Mouse (Mus musculus): ENCODE results near the gene Olfr204. TPM values are rescaled to one million over a fixed set of nuclear protein-coding genes. Genes with fewer than 3 reads are reported as not detected.
"Not testable (repeated sequence)": the region's sequence is repeated elsewhere in the genome, so short reads cannot be mapped to it uniquely, and the experiment has no call there.

Gene Olfr204
- not detected in 2 replicates for polyA plus RNA-seq (2012; ENCODE audit: insufficient read depth, low replicate concordance)

DNA sequence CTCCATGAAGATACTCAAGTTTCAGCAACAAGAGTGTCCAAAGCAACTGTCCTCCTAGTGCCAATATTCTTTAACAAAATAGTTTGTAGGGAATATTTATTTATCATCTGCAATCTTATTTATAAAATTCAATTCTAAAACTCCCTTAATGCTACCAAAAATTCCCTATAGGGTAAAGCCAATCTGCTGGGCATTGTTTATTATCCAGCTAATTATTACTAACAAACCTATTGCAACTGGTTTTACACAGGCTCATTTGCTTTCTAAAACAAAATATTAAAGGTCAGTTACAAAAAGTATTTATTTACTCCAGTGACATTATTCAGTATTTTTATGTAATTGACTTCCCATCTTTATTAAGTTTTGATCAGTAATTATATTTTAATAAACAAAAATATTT is at the start of gene Olfr204:
Gene Olfr204 (minus strand): TSS at position 101 of the 400 bp plus-strand sequence.
- H3K36me3 ChIP-seq (replicated peaks; ENCODE audit: low read length) = no peaks in the 10 kb centered on the region
- TF ChIP-seq FLI1 (IDR thresholded peaks at IDR 0.05; ENCODE audit: low read length) = no peak
- no peak for TF ChIP-seq GATA1 (IDR thresholded peaks at IDR 0.05; ENCODE audit: borderline replicate concordance, low read length)

DNA sequence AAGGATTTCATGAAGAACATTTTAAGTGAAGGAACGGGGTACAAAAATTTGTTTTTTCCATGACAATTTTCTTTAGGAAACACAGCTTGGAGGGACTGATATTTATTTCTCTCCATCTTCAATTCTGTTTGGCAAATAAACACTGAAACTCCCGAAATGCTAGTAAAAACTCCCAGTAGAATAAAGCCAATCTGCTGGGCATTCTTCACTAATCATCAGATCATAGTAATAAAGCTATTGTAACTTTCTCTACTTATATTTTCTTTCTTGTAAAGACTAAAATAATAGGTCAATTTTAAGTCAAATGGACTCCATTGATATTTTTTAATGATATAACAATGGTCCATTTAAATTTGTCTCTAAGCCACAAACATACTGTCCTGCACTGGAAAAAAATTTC is 45.8 kb upstream of the Olfr204 start, which contains the start of gene Olfr209:
Gene Olfr209 (minus strand): TSS at position 101 of the 400 bp plus-strand sequence.
- H3K4me1 ChIP-seq = no peaks in the 10 kb centered on the region
- no peaks in the 10 kb centered on the region for H3K9me3 ChIP-seq
- TF ChIP-seq FLI1 (IDR thresholded peaks at IDR 0.05; ENCODE audit: low read length) (no peak), GATA1 (IDR thresholded peaks at IDR 0.05; ENCODE audit: borderline replicate concordance, low read length) (no peak)
- H3K4me3 ChIP-seq (replicated peaks) = no peak within 1 kb of the TSS
- no peaks in the 10 kb centered on the region for H3K27me3 ChIP-seq (replicated peaks)
- no peaks in the 10 kb centered on the region for H3K36me3 ChIP-seq (replicated peaks; ENCODE audit: low read length)

More for the DNA sequence above, at the start of gene Olfr204:
- no peak within 1 kb of the TSS for H3K4me3 ChIP-seq (replicated peaks)
- H3K4me1 ChIP-seq = no peaks in the 10 kb centered on the region
- no peaks in the 10 kb centered on the region for H3K27me3 ChIP-seq (replicated peaks)
- no peaks in the 10 kb centered on the region for H3K9me3 ChIP-seq

DNA sequence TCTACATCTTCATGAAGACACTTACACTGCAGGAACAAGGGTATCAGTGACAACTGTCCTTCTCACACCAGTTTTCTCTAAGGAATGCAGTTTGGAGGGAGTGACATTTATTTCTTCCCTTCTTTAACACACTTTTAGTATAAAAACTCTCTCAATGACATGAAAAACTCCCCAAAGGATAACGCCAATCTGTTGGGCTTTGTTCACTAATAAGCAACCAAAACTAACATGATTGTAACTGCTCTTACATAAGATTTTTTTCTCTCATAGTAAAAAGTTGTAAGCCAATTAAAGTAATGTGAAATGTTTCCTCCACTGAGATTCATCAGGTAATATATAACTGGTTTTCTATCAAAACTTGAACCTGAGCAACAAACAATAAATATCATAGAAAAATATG is 31.1 kb upstream of the Olfr204 start, which contains the start of gene Olfr206:
Gene Olfr206 (minus strand): TSS at position 101 of the 400 bp plus-strand sequence.
- H3K27me3 ChIP-seq (replicated peaks) = no peaks in the 10 kb centered on the region
- TF ChIP-seq FLI1 (IDR thresholded peaks at IDR 0.05; ENCODE audit: low read length) (no peak), GATA1 (IDR thresholded peaks at IDR 0.05; ENCODE audit: borderline replicate concordance, low read length) (no peak)
- H3K4me1 ChIP-seq = no peaks in the 10 kb centered on the region
- H3K4me3 ChIP-seq (replicated peaks) = no peak within 1 kb of the TSS
- no peaks in the 10 kb centered on the region for H3K9me3 ChIP-seq
- H3K36me3 ChIP-seq (replicated peaks; ENCODE audit: low read length) = no peaks in the 10 kb centered on the region

GRCm38 (mm10) chr16:59331038-59331437 is 13.0 kb upstream of the Olfr204 start, which contains the start of gene Olfr205:
Gene Olfr205 (minus strand): TSS chr16:59331138.
- Histone ChIP-seq H3K4me3 (replicated peaks) (no peak within 1 kb of the TSS), H3K4me1 (no peaks in the 10 kb centered on the region), H3K27me3 (replicated peaks) (no peaks in the 10 kb centered on the region), H3K9me3 (0 out of 2 replicates have a peak, but pooled peaks cover 3% of the 10 kb centered on the region), H3K36me3 (replicated peaks; ENCODE audit: low read length) (no peaks in the 10 kb centered on the region)
- TF ChIP-seq FLI1 (IDR thresholded peaks at IDR 0.05; ENCODE audit: low read length) = no peak
- no peak for TF ChIP-seq GATA1 (IDR thresholded peaks at IDR 0.05; ENCODE audit: borderline replicate concordance, low read length)

GRCm38 (mm10) chr16:59323262-59323661 is 5.2 kb upstream of the Olfr204 start:
- H3K4me3 ChIP-seq (replicated peaks); H3K9me3 ChIP-seq; H3K27me3 ChIP-seq (replicated peaks); H3K36me3 ChIP-seq (replicated peaks; ENCODE audit: low read length); H3K4me1 ChIP-seq: not testable (repeated sequence)

DNA sequence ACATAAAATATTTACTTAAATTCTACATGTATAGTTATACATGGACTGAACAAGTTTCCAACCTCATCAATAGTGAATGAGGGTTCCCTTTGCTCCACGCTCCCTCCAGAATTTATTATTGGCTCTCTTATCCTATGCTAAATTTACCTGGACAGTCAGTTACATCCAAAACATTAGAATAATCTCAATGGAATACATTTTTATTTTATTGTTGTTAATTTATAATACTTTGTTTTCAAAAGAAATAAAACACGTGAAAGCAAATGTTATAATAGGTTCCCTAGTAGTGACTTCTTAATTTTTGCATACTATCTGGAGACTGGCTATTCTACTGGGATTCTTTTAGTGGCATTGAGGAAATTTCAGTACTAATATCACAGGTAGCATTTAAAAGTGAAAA is 19.5 kb downstream of the Olfr204 start, which contains the start of gene Olfr203:
Gene Olfr203 (plus strand): TSS at position 301 of the 400 bp plus-strand sequence.
- no peak within 1 kb of the TSS for H3K4me3 ChIP-seq (replicated peaks)
- H3K36me3 ChIP-seq (replicated peaks; ENCODE audit: low read length) = no peaks in the 10 kb centered on the region
- H3K9me3 ChIP-seq = no peaks in the 10 kb centered on the region
- H3K27me3 ChIP-seq (replicated peaks) = no peaks in the 10 kb centered on the region
- TF ChIP-seq GATA1 (IDR thresholded peaks at IDR 0.05; ENCODE audit: borderline replicate concordance, low read length) = no peak
- no peak for TF ChIP-seq FLI1 (IDR thresholded peaks at IDR 0.05; ENCODE audit: low read length)
- no peaks in the 10 kb centered on the region for H3K4me1 ChIP-seq

- not testable (repeated sequence) for H3K9me3 ChIP-seq; H3K4me1 ChIP-seq; H3K36me3 ChIP-seq (replicated peaks; ENCODE audit: low read length); H3K27me3 ChIP-seq (replicated peaks); H3K4me3 ChIP-seq (replicated peaks)
Measured at GRCm38 (mm10) chr16:59287576-59287975, 30.5 kb downstream of the Olfr204 start.

DNA sequence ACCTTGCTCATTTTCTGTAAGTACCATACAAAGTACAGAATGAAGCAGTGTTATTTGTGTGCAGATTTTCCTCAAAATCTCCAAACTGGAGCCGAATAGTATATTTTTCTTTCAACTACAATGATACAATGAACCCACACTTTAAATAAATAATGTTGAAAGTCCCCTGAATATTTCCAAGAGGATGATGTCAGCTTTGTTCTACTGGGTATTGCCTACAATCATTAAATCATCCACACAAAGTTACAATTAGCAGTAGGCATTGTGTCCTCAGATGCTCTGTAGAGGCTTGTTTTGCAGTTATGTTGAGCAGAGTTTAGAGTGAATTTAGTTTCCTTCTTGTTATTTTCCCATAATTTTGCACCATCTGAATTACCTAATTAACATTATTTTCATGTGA is 31.4 kb downstream of the Olfr204 start, which contains the start of gene Olfr202:
Gene Olfr202 (minus strand): TSS at position 101 of the 400 bp plus-strand sequence.
- H3K9me3 ChIP-seq = no peaks in the 10 kb centered on the region

DNA sequence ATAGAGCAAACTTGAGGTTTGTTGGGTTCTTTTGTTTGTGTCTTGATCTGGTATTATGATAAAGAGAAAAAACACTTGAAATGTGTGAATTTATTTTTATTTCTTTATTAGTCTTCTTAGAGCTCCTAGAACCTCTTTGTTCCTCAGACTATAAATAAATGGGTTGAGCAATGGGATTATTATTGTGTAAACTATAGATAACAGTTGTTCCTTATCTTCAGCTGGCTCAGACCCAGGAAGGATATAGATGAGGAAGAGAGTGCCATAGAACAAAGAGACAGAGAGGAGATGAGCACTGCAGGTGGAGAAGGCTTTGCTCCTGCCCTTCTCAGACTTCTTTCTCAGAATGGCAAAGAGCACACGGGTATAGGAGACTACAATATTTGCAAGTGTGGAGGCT is 34.6 kb downstream of the Olfr204 start:
- Histone ChIP-seq H3K4me1 (no peaks in the 10 kb centered on the region), H3K36me3 (replicated peaks; ENCODE audit: low read length) (no peaks in the 10 kb centered on the region), H3K27me3 (replicated peaks) (no peaks in the 10 kb centered on the region), H3K4me3 (replicated peaks) (no peak overlapping the region), H3K9me3 (peaks cover 2% of the 10 kb centered on the region; the same call in 1 of the 2 replicates)
- TF ChIP-seq GATA1 (IDR thresholded peaks at IDR 0.05; ENCODE audit: borderline replicate concordance, low read length) (no peak), FLI1 (IDR thresholded peaks at IDR 0.05; ENCODE audit: low read length) (no peak)

More for the DNA sequence above, 31.4 kb downstream of the Olfr204 start, which contains the start of gene Olfr202:
- Histone ChIP-seq H3K4me3 (replicated peaks) (no peak within 1 kb of the TSS), H3K4me1 (no peaks in the 10 kb centered on the region), H3K36me3 (replicated peaks; ENCODE audit: low read length) (no peaks in the 10 kb centered on the region), H3K27me3 (replicated peaks) (no peaks in the 10 kb centered on the region)
- TF ChIP-seq GATA1 (IDR thresholded peaks at IDR 0.05; ENCODE audit: borderline replicate concordance, low read length) (no peak), FLI1 (IDR thresholded peaks at IDR 0.05; ENCODE audit: low read length) (no peak)

- TF ChIP-seq FLI1 (IDR thresholded peaks at IDR 0.05; ENCODE audit: low read length) (no peak), GATA1 (IDR thresholded peaks at IDR 0.05; ENCODE audit: borderline replicate concordance, low read length) (no peak)
- H3K27me3 ChIP-seq (replicated peaks) = no peaks in the 10 kb centered on the region
- no peak overlapping the region for H3K4me3 ChIP-seq (replicated peaks)
- H3K9me3 ChIP-seq = peaks cover 2% of the 10 kb centered on the region; the same call in 1 of the 2 replicates
- H3K36me3 ChIP-seq (replicated peaks; ENCODE audit: low read length) = no peaks in the 10 kb centered on the region
- no peaks in the 10 kb centered on the region for H3K4me1 ChIP-seq
Measured at GRCm38 (mm10) chr16:59280542-59280941, 37.5 kb downstream of the Olfr204 start.

DNA sequence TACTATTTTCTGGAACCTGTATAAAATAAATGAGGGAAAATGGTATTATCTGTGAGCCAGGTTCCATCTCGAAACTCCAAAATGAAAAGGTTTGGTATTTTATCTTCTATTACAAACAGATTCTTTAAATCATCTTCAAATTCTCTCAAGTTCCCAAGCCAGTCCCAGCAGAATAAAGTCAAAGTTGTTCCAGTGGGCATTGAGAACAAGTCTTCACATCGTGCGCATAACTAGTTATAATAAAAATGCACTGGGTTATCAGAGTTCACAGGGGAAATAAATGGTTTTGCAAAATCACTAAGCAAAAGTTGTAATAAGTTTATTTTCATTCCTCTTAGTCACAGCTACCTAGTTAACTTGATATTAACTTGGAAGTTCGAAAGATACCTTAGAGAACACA is 45.5 kb downstream of the Olfr204 start, which contains the start of gene Olfr201:
Gene Olfr201 (minus strand): TSS at position 101 of the 400 bp plus-strand sequence.
- H3K36me3 ChIP-seq (replicated peaks; ENCODE audit: low read length); H3K4me1 ChIP-seq; H3K4me3 ChIP-seq (replicated peaks); H3K9me3 ChIP-seq; H3K27me3 ChIP-seq (replicated peaks): not testable (repeated sequence)

DNA sequence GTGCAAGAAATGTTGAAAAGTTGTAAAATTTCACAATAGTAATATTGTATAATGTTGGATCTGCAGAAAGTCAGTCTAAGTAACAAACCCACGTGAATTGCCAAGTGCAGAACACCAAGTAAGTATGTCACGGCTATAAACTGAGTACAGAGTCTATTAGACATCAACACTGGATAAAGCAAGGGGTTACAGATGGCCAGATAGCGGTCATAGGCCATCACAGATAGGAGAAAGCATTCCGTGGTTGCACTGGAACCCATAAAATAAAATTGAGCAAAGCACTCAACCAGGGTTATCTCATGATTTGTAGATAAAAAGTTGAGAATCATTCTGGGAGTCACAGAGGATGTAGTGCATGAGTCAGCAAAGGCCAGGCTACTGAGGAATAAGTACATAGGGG is 49.0 kb downstream of the Olfr204 start:
- not testable (repeated sequence) for H3K36me3 ChIP-seq (replicated peaks; ENCODE audit: low read length); H3K4me1 ChIP-seq; H3K4me3 ChIP-seq (replicated peaks); H3K9me3 ChIP-seq; H3K27me3 ChIP-seq (replicated peaks)
